Mouse (Mus musculus) ovary, postnatal 36 days (tissue): ENCODE results near the gene Tmem143.
"Not testable (repeated sequence)": the region's sequence is repeated elsewhere in the genome, so short reads cannot be mapped to it uniquely, and the experiment has no call there.

ENCODE experiments used
- DNase-seq: peaks from one replicate; pipeline ENCODE4 v3.0.0; 2022; ENCODE audit warnings: low spot score, mixed read lengths

Gene Tmem143

DNA sequence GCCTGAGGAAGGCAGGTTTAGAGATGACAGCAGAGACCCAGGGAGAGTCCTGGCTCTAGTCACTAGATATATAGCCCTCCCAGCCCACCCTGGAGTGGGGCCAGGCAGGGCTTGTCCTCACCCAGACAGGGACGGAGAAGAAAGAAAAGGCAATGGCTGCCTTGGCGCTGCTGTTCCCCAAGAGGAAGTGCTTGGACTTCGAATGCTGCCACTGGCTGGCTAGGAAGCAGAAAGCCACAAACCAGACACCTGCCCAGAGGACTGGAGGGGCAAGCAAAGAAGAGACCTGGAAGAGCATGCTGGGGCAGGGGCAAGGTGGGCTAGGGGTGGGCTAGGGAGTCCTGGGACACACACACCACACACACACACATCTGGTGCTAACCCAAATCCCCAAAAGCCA, 9.5 kb upstream of the Tmem143 start:
- no peak for DNase-seq

DNA sequence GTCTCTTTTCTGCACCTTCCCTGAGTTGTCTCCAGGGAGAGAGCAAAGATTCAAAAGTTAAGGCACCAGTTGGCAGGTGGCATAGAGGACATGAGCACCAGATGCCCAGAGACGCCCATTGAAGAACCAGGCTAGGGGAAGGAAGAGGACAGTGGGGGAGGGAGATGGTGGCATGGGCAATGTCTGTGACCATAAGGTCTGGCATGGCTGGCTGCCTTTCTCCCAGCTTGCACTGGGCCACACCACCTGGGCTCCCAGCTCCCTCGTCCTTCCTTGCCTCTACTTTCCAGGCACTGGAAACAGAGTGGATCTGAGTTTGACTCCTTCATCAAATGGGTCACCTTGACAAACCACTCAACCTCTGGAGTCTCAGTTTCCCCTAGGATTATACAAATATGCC, 4.1 kb upstream of the Tmem143 start:
- DNase-seq = no peak

DNA sequence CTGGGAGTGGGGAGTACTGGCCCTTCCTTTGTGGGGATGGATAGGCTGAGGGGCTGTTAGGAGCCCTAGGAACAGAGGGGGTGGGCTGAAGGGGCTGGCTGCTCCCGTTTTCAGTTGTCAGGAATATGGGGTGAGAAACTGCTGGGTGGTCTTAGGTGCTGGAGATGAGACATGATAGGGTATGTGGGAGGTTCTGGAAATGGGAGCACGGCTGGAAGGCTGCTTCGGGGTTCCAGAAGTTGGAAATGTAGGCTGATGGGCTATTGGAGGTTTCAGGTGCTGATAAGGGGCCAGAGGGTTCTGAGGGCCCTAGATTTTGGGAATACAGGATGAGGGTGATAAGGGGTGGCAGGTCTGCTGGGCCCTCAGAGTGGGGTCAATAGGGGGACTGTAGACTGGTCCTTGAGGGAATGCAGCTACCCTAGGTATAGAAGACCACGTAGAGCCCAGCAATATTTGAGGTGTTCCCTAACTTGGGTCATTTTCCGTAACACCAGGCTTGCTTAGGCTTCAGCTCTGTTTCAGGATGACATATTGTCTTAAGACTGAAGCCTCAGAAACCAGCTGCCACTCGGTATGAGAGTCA, 717 bp upstream of the Tmem143 start:
- no peak for DNase-seq

DNA sequence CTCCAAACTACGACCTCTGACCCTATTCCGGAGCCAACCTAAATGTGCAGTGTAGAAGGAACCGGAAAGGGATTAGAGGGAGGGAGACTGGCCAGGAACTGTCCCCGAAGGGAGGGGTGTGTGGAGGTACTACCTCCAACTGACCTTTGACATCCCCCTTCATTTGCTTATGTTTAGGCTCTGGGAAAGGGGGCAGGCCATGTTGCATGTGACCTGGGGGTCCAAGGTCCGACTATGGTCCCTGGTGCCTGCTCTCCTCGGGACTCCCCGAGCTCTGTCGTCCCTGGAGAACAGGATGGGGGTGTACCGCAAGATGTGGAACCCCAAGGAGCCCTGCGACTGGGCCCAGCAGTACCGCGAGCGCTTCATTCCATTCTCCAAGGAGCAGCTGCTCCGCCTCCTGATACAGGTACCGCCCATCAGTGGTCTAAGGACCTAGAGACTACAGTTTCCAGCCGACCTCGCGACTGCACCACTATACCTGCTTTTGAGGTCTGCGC, 567 bp downstream of the Tmem143 start:
- peak; percentile 61 for DNase-seq

DNA sequence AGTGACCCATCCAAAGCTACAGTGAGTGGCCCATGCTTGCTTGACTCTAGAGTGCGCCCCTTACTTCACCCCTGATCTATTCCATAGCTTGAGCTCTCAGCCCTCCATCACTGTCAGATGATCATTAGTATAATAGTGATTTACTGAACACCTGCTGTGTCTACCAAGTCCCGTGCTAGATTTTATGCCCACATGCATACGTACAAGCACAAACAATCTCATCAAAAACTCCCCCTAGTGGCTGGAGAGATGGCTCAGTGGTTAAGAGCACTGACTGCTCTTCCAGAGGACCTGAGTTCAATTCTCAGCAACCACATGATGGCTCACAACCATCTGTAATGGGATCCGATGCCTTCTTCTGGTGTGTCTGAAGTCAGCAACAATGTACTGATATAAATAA, 1.4 kb downstream of the Tmem143 start:
- not testable (repeated sequence) for DNase-seq

DNA sequence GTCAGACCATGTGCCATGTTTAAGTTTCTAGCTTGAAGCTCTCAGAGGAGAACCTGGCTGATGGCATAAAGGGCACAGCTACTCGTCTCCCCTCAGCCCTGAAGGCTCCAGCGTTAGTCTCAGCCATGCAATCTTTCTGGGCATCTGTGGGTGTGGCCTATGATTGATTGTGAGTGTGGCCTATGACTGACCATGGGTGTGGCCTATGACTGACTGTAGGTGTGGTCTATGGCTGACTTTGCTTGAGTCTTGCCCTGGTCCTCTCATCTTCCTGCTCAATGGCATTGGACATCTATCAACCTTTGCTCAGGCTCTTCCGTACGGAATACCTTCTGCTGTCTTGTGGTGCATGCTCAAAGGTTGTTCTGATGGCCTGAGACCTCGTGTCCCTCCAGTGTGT, 4.8 kb downstream of the Tmem143 start:
- no peak for DNase-seq

DNA sequence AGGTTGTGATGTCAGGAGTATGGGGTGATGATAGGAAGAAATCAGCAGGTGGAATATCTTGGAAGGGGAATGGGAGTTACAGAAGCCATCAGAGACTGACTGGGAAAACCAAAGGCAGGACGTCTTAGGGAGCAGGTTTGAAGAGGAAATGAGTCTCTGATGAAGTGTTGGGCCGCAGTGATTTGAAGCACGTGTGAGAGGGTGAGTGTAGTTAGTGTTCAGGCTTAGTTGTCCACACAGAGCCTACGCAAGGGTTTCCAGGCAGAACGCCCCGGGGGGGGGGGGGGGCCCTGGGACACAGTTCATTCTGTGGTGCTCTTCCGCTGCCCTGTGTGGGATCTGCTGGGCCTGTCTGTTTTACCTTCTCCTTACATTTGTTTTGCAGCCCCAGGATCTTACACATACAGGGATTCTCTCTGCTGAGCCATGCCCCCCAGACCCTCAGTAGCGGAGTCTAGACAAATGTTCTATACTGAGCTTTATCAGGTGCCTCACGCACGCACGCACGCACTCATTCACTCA, 5.8 kb downstream of the Tmem143 start:
- DNase-seq = no peak

DNA sequence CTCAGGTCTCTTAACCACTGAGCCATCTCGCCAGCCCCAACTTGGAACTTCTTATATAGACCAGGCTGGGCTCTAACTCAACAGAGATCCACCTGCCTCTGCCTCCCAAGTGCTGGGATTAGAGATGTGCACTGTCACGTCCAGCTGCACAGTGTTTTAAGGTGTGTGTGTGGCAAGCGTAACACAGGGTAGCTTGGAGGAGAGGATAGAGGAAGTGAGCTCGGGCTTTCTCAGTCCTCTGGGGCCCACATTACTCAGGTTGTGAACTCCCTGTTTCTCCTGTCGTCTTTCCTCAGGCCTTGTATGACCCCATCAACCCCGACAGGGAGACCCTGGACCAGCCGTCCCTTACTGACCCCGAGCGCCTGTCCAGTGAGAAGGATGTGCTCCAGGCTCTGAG, 9.9 kb downstream of the Tmem143 start:
- no peak for DNase-seq

DNA sequence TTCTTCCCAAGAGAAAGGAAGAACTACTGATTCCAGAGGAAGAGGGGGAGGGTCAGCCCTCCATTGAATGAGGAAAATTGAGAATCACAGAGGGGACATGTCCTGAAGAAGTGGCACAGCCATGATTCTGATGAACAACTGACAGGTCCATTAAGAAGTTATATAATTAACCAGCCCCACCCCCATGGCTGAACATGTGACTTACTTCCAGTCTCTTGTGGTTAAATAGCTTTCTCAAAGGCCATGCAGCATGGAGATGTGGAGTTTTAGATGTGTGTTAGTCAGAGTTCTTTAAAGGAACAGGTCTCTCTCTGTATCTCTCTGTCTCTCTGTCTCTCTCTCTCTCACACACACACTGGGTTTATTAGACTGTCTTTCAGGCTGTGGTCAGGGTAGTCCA, 11.6 kb downstream of the Tmem143 start:
- no peak for DNase-seq

DNA sequence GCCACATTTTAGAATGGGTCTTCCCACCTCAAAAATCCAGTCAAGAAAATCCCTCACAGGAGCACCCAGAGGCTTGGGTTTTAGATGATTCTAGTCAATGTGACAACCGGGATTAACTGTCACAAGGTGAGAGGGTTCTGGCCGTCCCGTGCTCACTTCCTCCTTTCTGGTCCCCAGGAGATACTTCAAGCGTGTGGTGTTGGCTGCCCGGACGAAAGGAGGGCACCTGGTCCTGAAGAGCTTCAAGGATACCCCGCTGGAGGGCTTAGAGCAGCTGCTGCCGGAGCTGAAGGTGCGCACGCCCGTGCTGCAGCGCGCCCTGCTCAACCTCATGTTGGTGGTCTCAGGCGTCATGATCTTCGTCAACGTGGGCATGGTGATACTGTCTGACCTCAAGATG, 12.4 kb downstream of the Tmem143 start:
- DNase-seq = no peak

DNA sequence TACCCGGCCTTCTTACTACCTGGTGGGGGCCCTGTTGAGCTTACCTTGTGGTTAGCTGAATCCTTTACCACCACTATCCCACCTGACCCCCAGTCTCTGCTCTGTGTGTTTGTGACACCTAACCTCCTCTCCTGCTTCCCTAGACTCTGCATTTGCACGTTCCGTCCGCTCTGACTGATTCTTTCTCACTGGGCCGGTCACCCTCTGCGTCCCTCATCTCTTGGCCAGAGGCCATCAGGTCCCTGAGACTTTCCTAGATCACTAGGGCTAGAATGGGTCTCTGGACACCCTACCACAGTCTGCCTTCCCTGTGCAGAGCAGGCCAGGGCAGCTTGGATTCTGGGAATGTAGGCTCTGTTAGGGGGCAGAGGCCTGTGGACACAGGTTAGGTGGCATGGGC, 17.3 kb downstream of the Tmem143 start:
- DNase-seq = no peak

DNA sequence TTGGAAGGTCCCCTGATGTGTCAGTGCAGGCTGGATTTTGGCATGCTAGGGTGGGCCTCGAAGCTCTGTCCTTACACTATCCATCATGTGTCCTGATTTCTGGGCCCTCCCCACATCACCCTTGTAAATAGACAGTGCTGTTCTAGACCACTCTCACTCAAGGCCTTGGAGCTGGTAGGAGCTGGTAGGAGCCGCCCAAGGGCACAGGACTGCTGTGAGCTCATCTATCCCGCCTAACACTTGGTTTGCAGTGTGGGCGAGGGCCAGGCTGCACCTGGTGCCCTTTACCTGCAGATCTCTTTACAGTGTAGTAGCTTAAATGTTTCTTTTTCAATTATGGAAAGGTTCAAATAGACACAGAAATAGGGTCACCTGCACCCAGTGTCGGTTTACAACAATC, 18.3 kb downstream of the Tmem143 start:
- DNase-seq = no peak

DNA sequence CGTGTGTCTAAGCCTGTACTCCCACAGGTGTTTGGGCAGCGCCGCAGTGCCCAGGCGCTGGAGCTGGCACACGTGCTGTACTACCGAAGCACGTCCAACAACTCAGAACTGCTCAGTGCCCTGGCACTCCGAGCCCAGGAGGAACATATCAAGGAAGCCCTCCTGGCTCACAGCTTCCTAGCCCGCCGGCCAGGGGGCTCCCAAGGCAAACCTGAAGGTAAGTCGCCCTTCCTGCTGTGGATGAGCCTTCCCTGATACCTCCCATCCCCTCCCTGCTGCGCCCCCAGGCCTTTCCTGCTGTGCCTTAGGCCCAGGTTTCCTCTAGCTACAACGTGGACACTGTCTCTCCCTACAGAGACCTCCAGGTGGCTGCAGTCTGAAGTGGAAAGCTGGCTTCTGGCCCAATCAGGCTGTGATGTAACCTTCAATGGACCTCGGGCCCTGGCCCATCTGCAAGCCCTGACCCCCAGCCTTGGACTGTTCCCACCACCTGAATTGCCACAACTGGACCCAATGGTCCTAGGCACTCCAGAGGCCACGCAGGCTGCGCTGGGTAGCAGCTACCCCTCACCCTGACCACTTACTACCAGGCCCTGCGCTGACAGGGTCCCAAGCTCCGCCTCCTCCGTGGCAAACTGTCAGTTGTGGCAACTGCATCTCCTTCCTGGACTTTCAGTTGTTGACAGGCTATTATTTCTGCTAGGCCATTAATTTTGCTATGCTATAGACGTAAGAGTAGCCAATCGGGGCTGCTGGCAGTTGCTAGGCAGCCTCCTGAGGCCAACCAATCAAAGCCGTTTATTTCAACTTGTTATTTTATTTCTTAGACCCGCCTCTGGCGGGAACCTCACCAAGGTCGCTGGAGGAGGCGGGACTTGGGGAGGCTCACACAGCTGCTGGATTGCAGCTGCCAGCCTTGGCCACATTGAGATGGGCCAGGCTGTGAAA, 19.6 kb downstream of the Tmem143 start:
- DNase-seq = peak; percentile 86

DNA sequence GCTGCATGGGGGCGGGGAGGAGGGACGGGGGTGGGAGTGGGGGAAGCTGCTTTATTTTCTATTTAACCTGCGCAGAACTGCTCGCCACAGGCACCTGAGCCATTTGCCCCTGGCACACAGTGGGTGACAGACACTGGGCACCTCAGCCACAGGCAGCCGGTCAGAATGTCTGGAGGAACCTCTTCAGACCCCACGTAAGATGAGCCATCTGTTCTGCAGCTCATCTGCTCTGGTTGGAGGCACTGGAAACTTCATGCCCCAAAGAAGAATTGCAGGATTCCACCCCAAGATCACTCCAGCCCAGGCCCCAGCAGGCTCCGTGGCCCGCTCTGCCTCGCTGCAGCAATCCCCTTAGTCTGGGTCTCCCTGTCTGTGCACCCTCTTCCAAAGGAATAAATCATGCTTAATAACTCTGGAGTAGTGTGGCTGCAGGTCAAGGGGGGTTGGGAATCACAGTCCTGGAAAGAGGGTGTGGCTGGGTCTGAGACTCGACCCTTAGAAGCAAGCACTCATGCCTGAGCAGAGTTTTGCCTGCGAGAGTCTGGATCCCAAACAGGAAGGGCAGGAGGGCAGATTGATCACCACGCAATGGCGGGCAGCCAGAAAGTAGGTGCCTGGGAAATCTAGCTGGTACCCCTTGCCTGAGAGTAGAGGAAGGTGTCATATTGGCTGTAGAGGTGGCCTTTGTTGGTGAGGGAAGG, 20.4 kb downstream of the Tmem143 start:
- no peak for DNase-seq

DNA sequence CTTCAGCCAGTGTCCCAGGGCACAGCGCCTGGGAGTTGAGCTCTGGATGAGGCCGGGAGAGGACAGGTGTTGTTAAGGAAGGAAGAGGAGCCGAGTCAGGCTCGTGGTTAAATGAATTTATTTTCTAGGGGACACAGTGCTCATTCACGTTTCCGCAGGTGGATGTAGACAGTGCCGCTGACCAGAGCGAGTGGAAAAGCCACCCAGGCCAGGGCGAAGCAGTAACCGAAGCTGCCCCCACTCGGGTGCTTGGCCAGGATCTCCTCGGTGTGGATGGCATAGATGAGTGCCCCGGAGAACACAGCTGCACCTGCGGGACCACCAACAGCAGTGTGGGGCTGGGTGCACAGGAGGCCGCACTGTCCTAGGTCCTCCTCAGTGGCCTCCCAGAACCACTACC, 21.2 kb downstream of the Tmem143 start:
- no peak for DNase-seq

DNA sequence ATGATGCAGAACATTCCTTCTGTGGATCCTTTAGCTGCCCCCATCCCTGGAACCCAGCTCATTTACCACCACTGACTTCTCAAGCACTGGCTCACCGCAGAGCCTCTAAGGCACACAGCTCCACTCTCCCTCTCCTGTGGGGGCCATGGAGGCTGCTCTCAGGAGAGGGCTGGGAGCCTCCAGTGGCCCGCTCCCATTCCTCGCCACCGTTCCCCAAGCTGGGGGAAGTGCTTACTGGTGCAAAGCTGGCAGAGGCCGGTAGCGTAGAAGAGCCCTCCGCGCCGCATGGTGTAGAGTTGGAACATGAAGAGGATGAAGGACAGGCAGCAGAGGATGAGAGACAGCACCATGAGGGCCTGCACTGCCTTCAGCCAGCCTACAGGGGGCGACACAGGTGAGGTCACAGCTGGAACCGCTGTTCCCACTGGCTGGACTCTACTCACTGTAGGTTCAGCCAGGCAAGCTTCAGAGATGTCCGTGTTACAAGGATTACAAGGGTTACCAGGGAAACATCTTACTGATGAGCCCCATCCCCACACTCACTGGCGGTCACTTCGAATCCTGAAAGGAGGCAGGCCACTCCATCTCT, 22.4 kb downstream of the Tmem143 start:
- no peak for DNase-seq

DNA sequence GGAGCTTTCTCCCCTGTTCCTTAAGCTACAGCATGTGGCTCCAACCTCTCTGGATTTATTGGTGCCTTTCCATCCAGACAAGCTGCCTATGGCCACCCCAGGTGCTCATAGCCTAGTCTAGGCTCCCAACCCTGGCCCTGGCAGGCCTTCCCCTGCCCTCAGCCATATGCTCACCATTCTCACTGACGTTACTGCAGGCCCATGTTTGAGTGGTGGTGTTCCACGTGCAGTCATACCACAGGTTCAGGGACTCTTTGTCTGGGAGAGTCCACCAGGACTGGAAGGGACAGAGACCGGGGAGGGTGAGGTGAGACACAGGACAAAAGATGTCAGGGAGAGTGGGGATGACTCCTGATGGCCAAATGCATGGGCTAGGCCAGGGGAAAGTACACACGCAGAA, 23.0 kb downstream of the Tmem143 start:
- no peak for DNase-seq

DNA sequence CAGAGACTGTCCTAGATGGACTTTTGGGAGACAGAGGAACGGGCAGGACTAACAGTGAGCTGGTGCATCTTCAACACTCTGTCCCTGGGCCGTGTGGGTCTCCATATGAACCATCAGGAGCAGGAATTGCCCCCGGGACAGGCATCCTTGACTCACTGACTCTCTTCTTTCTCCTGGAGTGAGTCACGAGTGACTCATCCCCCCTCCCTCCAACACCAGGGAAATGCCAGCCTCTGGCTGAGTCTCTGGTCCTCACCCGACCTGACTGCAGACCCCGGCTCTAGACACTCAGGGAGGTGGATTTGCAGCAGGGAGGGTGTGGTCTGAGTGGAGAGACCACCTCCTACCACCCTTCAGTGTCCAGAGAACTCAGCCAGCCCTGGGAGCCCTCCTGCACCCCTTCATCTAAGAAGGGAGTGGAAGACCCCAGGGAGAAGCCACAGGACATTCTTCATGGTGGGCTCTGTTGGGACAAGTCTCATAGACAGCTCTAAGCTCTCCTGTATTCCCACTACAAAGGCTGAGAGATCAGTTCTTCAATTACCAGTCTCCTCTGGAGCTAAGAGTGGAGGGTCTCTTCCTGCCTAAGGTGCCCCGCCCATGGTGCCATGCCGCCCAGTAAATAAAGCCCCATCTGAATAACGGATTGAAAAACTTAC, 24.0 kb downstream of the Tmem143 start:
- DNase-seq = peak; percentile 32

DNA sequence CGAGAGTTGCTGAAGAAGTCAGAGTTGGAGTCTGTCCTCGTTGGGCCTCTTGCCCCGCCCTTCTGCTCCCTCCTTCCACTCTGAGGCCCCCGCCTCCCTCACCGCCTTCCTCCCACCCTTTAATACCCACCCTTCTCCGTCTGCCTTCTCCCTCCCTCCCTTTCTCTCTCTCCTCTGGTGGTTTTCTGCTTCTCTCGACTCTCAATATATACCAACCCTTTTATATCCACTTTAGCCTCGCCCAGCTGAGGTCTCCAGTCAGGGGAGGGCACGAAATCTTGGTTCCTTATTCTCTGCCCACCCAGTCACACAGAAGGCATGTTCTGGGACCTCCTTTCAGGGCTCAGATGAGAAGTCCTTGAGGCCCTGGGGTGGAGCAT, 24.5 kb downstream of the Tmem143 start, which contains the start of gene Emp3:
Gene Emp3, minus strand, starts transcription at position 163 of the 380 bp plus-strand sequence.
- peak; percentile 57 for DNase-seq

DNA sequence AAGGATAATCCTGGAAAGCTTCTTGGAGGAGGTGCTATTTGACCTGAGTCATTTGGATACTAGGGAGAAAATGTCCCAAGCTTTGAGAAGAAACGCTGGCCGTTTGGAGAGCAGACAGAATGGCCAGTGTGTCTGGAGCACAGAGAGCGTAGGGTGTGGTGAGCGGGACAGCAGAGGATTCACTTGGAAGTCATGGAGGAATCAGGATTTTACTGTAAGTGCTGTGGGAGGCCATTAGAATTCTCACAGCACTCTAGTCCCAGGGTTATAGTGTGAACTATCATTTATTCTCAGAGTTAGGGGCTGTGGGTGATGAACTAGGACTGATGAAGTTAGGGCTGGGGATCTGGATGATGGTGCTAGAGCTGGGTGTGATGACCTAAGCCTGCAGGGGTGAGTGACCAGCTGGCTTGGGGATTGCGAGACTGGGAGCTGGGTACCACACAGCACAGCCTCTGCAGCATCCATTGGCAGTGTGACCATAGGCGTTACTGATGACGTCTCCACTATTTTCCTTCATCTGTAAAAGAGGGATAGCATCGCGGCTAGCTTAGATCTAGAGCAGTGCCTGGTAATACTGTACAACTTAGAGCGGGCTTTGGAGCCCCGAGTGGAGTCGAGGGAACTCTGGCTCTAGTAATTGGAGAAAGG, 25.3 kb downstream of the Tmem143 start:
- no peak for DNase-seq
